Mouse (Mus musculus): ENCODE measurements around the gene Ccdc173. TPM values are rescaled to one million over a fixed set of nuclear protein-coding genes. Genes with fewer than 3 reads are reported as not detected.
A peak's percentile ranks its signal among the peaks of the same experiment; 100 is the strongest.

Ccdc173 gene
- total and polyA plus RNA-seq, 2 experiments from 2014 or later = 1.2 TPM; not detected in 1

- TF ChIP-seq EP300 (IDR thresholded peaks at IDR 0.05; ENCODE audit: low read depth) = no peak
- TF ChIP-seq CTCF (IDR thresholded peaks at IDR 0.05; ENCODE audit: low read depth) = no peak
- Histone ChIP-seq H3K4me2 (ENCODE audit: low read depth, low read length) (peak within 1 kb of the TSS; percentile 90), H3K4me1 (ENCODE audit: control insufficient read depth, insufficient read depth) (0 out of 2 replicates have a peak, but pooled peaks cover 6% of the 10 kb centered on the region), H3K9me3 (replicated peaks; ENCODE audit: control insufficient read depth, low read length) (no peaks in the 10 kb centered on the region), H3K9ac (replicated peaks; ENCODE audit: low read depth, low read length) (peak within 1 kb of the TSS; percentile 74), H3K27me3 (ENCODE audit: control insufficient read depth, insufficient read depth, low read length) (no peaks in the 10 kb centered on the region), H3K4me3 (ENCODE audit: low read depth, low read length) (peak within 1 kb of the TSS; percentile 80), H3K27ac (ENCODE audit: low read depth) (peak within 1 kb of the TSS; percentile 91), H3K36me3 (replicated peaks; ENCODE audit: control insufficient read depth, insufficient read depth, low read length) (peaks cover 13% of the 10 kb centered on the region; the same call in 1 of the 2 replicates)
- ATAC-seq (ENCODE audit: insufficient read depth, low read depth) (peak; percentile 99), DNase-seq (ENCODE audit: low spot score) (peak; percentile 94)
- WGBS = under 1% methylated on average over 39 of the region's 39 CpGs
These were observed 76.3 kb downstream of the Ccdc173 start, which contains the start of gene Fastkd1 for GRCm38 (mm10) chr2:69712981-69713625. Gene Fastkd1 (minus strand): TSS chr2:69713516.

- peaks cover 22% of the 10 kb centered on the region for H3K36me3 ChIP-seq (replicated peaks; ENCODE audit: control insufficient read depth, insufficient read depth, low read length)
- H3K9me3 ChIP-seq (replicated peaks; ENCODE audit: control insufficient read depth, low read length) = no peaks in the 10 kb centered on the region
- H3K27ac ChIP-seq (ENCODE audit: low read depth) = 0 out of 2 replicates have a peak overlapping the region, but pooled peaks have one; percentile 91
- H3K4me1 ChIP-seq (ENCODE audit: control insufficient read depth, insufficient read depth) = 0 out of 2 replicates have a peak, but pooled peaks cover 6% of the 10 kb centered on the region
- no peak for DNase-seq (ENCODE audit: low spot score)
- H3K4me2 ChIP-seq (ENCODE audit: low read depth, low read length) = peak overlapping the region; percentile 90
- no peak for ATAC-seq (ENCODE audit: insufficient read depth, low read depth)
- no peak overlapping the region for H3K9ac ChIP-seq (replicated peaks; ENCODE audit: low read depth, low read length)
- peak overlapping the region; percentile 80; the same call in 1 of the 2 replicates for H3K4me3 ChIP-seq (ENCODE audit: low read depth, low read length)
- TF ChIP-seq EP300 (IDR thresholded peaks at IDR 0.05; ENCODE audit: low read depth) = no peak
- no peak for TF ChIP-seq CTCF (IDR thresholded peaks at IDR 0.05; ENCODE audit: low read depth)
- H3K27me3 ChIP-seq (ENCODE audit: control insufficient read depth, insufficient read depth, low read length) = no peaks in the 10 kb centered on the region
- WGBS = 82% methylated on average over 14 of the region's 14 CpGs
These were observed 77.2 kb downstream of the Ccdc173 start for GRCm38 (mm10) chr2:69712171-69712570.

Other genes with a start within 250 kb of the Ccdc173 start
- gene Lrp2, start 203.5 kb downstream of the Ccdc173 start, total RNA-seq (2014; rRNA removed; ENCODE audit: low replicate concordance) = 1.8 and 3.2 TPM in 2 replicates
- gene Lrp2, start 203.5 kb downstream of the Ccdc173 start, polyA plus RNA-seq (2015; fragmentation: Nextera tagmentation; extraction: Ambion mirVana) = 0.19 and 0.23 TPM in 2 replicates
- 3.2 and 6.0 TPM in 2 replicates for gene Bbs5, start 142.4 kb downstream of the Ccdc173 start, total RNA-seq (2014; rRNA removed; ENCODE audit: low replicate concordance)
- 8.6 and 10.4 TPM in 2 replicates for gene Bbs5, start 142.4 kb downstream of the Ccdc173 start, polyA plus RNA-seq (2015; fragmentation: Nextera tagmentation; extraction: Ambion mirVana)
- 26.5 and 42.0 TPM in 2 replicates for gene Klhl41, start 119.5 kb downstream of the Ccdc173 start, total RNA-seq (2014; rRNA removed; ENCODE audit: low replicate concordance)
- 35.4 and 36.9 TPM in 2 replicates for gene Klhl41, start 119.5 kb downstream of the Ccdc173 start, polyA plus RNA-seq (2015; fragmentation: Nextera tagmentation; extraction: Ambion mirVana)
- gene Fastkd1, start 76.1 kb downstream of the Ccdc173 start, total RNA-seq (2014; rRNA removed; ENCODE audit: low replicate concordance) = 22.5 and 40.3 TPM in 2 replicates
- gene Fastkd1, start 76.1 kb downstream of the Ccdc173 start, polyA plus RNA-seq (2015; fragmentation: Nextera tagmentation; extraction: Ambion mirVana) = 18.7 and 18.9 TPM in 2 replicates
- gene Ppig, start 67.0 kb downstream of the Ccdc173 start, total RNA-seq (2014; rRNA removed; ENCODE audit: low replicate concordance) = 3.6 and 19.9 TPM in 2 replicates
- 87.8 and 91.6 TPM in 2 replicates for gene Ppig, start 67.0 kb downstream of the Ccdc173 start, polyA plus RNA-seq (2015; fragmentation: Nextera tagmentation; extraction: Ambion mirVana)
- 8.8 and 43.7 TPM in 2 replicates for gene Phospho2, start within 50 bp of the Ccdc173 start, total RNA-seq (2014; rRNA removed; ENCODE audit: low replicate concordance)
- 24.9 and 27.1 TPM in 2 replicates for gene Phospho2, start within 50 bp of the Ccdc173 start, polyA plus RNA-seq (2015; fragmentation: Nextera tagmentation; extraction: Ambion mirVana)
- 69.9 and 129 TPM in 2 replicates for gene Klhl23, start 32.4 kb upstream of the Ccdc173 start, total RNA-seq (2014; rRNA removed; ENCODE audit: low replicate concordance)
- 33.9 and 43.0 TPM in 2 replicates for gene Klhl23, start 32.4 kb upstream of the Ccdc173 start, polyA plus RNA-seq (2015; fragmentation: Nextera tagmentation; extraction: Ambion mirVana)
- 31.0 and 31.9 TPM in 2 replicates for gene Ssb, start 72.0 kb upstream of the Ccdc173 start, total RNA-seq (2014; rRNA removed; ENCODE audit: low replicate concordance)
- gene Ssb, start 72.0 kb upstream of the Ccdc173 start, polyA plus RNA-seq (2015; fragmentation: Nextera tagmentation; extraction: Ambion mirVana) = 157 and 172 TPM in 2 replicates
- gene Mettl5, start 96.0 kb upstream of the Ccdc173 start, total RNA-seq (2014; rRNA removed; ENCODE audit: low replicate concordance) = 7.0 and 13.1 TPM in 2 replicates
- gene Mettl5, start 96.0 kb upstream of the Ccdc173 start, polyA plus RNA-seq (2015; fragmentation: Nextera tagmentation; extraction: Ambion mirVana) = 43.3 and 45.7 TPM in 2 replicates
- 42.6 and 55.0 TPM in 2 replicates for gene Ubr3, start 107.7 kb upstream of the Ccdc173 start, total RNA-seq (2014; rRNA removed; ENCODE audit: low replicate concordance)
- 9.6 and 12.9 TPM in 2 replicates for gene Ubr3, start 107.7 kb upstream of the Ccdc173 start, polyA plus RNA-seq (2015; fragmentation: Nextera tagmentation; extraction: Ambion mirVana)
- gene Myo3b, start 249.6 kb upstream of the Ccdc173 start, total RNA-seq (2014; rRNA removed; ENCODE audit: low replicate concordance) = 0.04 and 0.58 TPM in 2 replicates
- 0.15 and 0.19 TPM in 2 replicates for gene Myo3b, start 249.6 kb upstream of the Ccdc173 start, polyA plus RNA-seq (2015; fragmentation: Nextera tagmentation; extraction: Ambion mirVana)